Mouse (Mus musculus) testis, adult 2 months (tissue): Measurements from ENCODE around the gene Cast. TPM values are rescaled to one million over a fixed set of nuclear protein-coding genes. Genes with fewer than 3 reads are reported as not detected.

Experiments
- H3K27ac ChIP-seq: fragments of 200-500 bp; 2 replicates; pipeline ENCODE4 v1.5.1; 2012; ENCODE audit warnings: low read depth, low read length; ENCODE audit not compliant: control insufficient read depth, insufficient read depth
- H3K27me3 ChIP-seq: fragments of 200-500 bp; 2 replicates; pipeline ENCODE4 v1.6.1; 2012; ENCODE audit warnings: mild to moderate bottlenecking, low read length, moderate library complexity; ENCODE audit not compliant: control insufficient read depth, insufficient read depth
- H3K36me3 ChIP-seq: fragments of 200-500 bp; 2 replicates; pipeline ENCODE4 v1.6.1; 2012; ENCODE audit warnings: mild to moderate bottlenecking, low read length; ENCODE audit not compliant: control insufficient read depth, insufficient read depth
- H3K4me1 ChIP-seq: fragments of 200-500 bp; 2 replicates; pipeline ENCODE4 v1.6.1; 2012; ENCODE audit warnings: low read length; ENCODE audit not compliant: control insufficient read depth, insufficient read depth
- H3K4me3 ChIP-seq: fragments of 200-500 bp; 2 replicates; pipeline ENCODE4 v1.5.1; 2012; ENCODE audit warnings: low read depth, mild to moderate bottlenecking, low read length, moderate library complexity, mixed read lengths; ENCODE audit not compliant: control insufficient read depth
- CTCF ChIP-seq: fragments of 200-500 bp; IDR thresholded peaks from 2 replicates; pipeline ENCODE4 v1.5.1; 2012; ENCODE audit warnings: low read depth, mild to moderate bottlenecking, inconsistent platforms, low read length, moderate library complexity; ENCODE audit not compliant: control insufficient read depth, insufficient read depth, insufficient replicate concordance
- POLR2A ChIP-seq: fragments of 200-500 bp; IDR thresholded peaks from 2 replicates; pipeline ENCODE4 v1.6.1; 2012; ENCODE audit warnings: low read depth, mild to moderate bottlenecking, inconsistent platforms, low read length, moderate library complexity; ENCODE audit not compliant: control insufficient read depth
- polyA plus RNA-seq: library from polyadenylated mRNA; depleted of rRNA; stranded (reverse); fragments of >200 nt; gene quantifications from 2 replicates; pipeline ENCODE4 v1.2.3, GENCODE M21; 2012

The Cast gene
- polyA plus RNA-seq, 1 experiment: 92.8 TPM

- no peaks in the 10 kb centered on the region for H3K27me3 ChIP-seq
- peaks cover 2% of the 10 kb centered on the region; the same call in 1 of the 2 replicates for H3K4me1 ChIP-seq
- no peak overlapping the region for H3K4me3 ChIP-seq
- no peak for TF ChIP-seq CTCF
- H3K27ac ChIP-seq: no peak overlapping the region
- H3K36me3 ChIP-seq: no peaks in the 10 kb centered on the region
Measured at GRCm38 (mm10) chr13:74767186-74767585, 41.4 kb downstream of the Cast start.

GRCm38 (mm10) chr13:74762741-74763140, 45.9 kb downstream of the Cast start:
- no peaks in the 10 kb centered on the region for H3K36me3 ChIP-seq
- TF ChIP-seq POLR2A (no peak), CTCF (no peak)
- no peak overlapping the region for H3K4me3 ChIP-seq
- H3K27ac ChIP-seq: no peak overlapping the region
- H3K27me3 ChIP-seq: no peaks in the 10 kb centered on the region
- no peaks in the 10 kb centered on the region for H3K4me1 ChIP-seq

- no peak for TF ChIP-seq POLR2A
- TF ChIP-seq CTCF: no peak
- no peaks in the 10 kb centered on the region for H3K27me3 ChIP-seq
- no peak overlapping the region for H3K4me3 ChIP-seq
- H3K27ac ChIP-seq: no peak overlapping the region
- no peaks in the 10 kb centered on the region for H3K4me1 ChIP-seq
- no peaks in the 10 kb centered on the region for H3K36me3 ChIP-seq
Measured at GRCm38 (mm10) chr13:74759152-74759551, 49.5 kb downstream of the Cast start.

GRCm38 (mm10) chr13:74743219-74743618, 65.4 kb downstream of the Cast start:
- no peaks in the 10 kb centered on the region for H3K36me3 ChIP-seq
- H3K27ac ChIP-seq: no peak overlapping the region
- no peaks in the 10 kb centered on the region for H3K4me1 ChIP-seq
- no peaks in the 10 kb centered on the region for H3K27me3 ChIP-seq
- TF ChIP-seq POLR2A (no peak), CTCF (no peak)
- H3K4me3 ChIP-seq: no peak overlapping the region

GRCm38 (mm10) chr13:74736396-74736795, 72.2 kb downstream of the Cast start:
- H3K4me3 ChIP-seq: no peak overlapping the region
- H3K36me3 ChIP-seq: no peaks in the 10 kb centered on the region
- no peak overlapping the region for H3K27ac ChIP-seq
- H3K27me3 ChIP-seq: no peaks in the 10 kb centered on the region
- no peaks in the 10 kb centered on the region for H3K4me1 ChIP-seq
- no peak for TF ChIP-seq POLR2A

GRCm38 (mm10) chr13:74735834-74736233, 72.8 kb downstream of the Cast start:
- Histone ChIP-seq H3K27me3 (no peaks in the 10 kb centered on the region), H3K36me3 (no peaks in the 10 kb centered on the region), H3K27ac (no peak overlapping the region), H3K4me1 (no peaks in the 10 kb centered on the region), H3K4me3 (no peak overlapping the region)
- TF ChIP-seq POLR2A (no peak), CTCF (no peak)

GRCm38 (mm10) chr13:74733726-74734125, 74.9 kb downstream of the Cast start:
- no peak for TF ChIP-seq POLR2A
- no peak for TF ChIP-seq CTCF
- peak overlapping the region; percentile 62 for H3K27ac ChIP-seq
- no peaks in the 10 kb centered on the region for H3K36me3 ChIP-seq
- H3K4me1 ChIP-seq: no peaks in the 10 kb centered on the region
- peak overlapping the region; percentile 88 for H3K4me3 ChIP-seq
- no peaks in the 10 kb centered on the region for H3K27me3 ChIP-seq

GRCm38 (mm10) chr13:74719002-74719401, 89.6 kb downstream of the Cast start:
- no peaks in the 10 kb centered on the region for H3K36me3 ChIP-seq
- no peak overlapping the region for H3K4me3 ChIP-seq
- H3K27ac ChIP-seq: no peak overlapping the region
- H3K4me1 ChIP-seq: no peaks in the 10 kb centered on the region
- TF ChIP-seq POLR2A (no peak), CTCF (no peak)
- no peaks in the 10 kb centered on the region for H3K27me3 ChIP-seq
